Mouse (Mus musculus): ENCODE measurements around the gene Tmc4.

DNA sequence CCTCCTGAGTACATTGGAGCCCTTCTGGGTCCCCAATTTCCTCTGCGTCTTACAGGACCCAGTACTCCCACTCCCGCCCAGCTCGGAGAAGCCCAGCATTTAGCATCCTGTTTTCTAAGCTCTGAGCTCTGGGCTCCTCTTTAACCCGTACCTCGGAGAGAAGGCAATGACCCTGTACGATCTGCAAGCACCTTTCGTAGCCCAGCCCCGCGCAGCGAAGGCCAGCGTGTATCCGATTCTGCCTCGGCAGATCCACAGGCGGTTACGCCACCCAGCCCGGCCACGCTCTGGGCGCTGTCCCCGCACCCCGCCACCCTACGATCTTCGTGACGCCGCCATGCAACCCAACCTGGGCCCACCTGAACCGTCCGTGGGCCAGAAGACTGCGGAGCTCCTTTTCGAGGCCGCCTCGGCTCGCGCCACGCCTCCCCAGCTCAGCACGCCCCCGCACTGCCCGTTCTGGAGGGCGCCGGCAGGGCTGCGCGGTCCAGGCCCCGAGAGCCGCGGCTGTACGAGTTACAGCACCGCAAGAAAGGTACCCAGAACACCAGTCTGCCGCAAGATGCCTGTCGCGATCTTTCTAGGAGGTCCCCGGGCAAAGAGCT is 15.1 kb upstream of the Tmc4 start, which contains the start of gene Tsen34:
- TF ChIP-seq CTCF (IDR thresholded peaks at IDR 0.05; ENCODE audit: extremely low read depth, insufficient read length, insufficient replicate concordance, low read depth, low read length) (no peak), POLR2A (IDR thresholded peaks at IDR 0.05; ENCODE audit: low read depth, low read length) (peak; percentile 41; the same call in 1 of the 2 replicates)

All from small intestine, adult 2 months (tissue).